Mouse (Mus musculus) kidney, postnatal 10 days (tissue): ENCODE data around the gene Vsig10.
"Not testable (repeated sequence)": the region's sequence is repeated elsewhere in the genome, so short reads cannot be mapped to it uniquely, and the experiment has no call there.

Experiments
- DNase-seq: peaks from one replicate; pipeline ENCODE4 v3.0.0; 2021; ENCODE audit warnings: mixed read lengths

The Vsig10 gene

DNA sequence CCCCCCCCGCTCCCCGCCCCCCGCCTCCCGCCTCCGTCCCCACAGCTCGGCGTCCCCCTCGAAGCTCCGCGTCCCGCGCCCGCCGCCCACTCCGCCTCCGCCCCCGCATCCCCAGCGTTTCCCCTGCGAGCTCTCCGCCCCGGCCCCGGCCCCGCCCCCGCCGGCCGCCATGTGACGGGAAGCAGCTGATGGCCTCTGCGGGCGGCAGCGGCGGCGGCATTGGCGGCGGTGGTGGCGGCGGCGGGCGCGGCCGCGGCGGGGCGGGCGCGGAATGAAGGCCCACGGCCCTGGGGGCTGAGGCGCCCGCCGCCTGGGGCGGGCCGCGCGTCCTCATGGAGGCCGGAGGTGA lies 38.2 kb downstream of the Vsig10 start, which contains the start of gene Wsb2:
Wsb2 (plus strand) TSS at position 176 of the 349 bp plus-strand sequence.
- peak; percentile 95 for DNase-seq

- peak; percentile 51 for DNase-seq
These were observed 38.8 kb downstream of the Vsig10 start for GRCm38 (mm10) chr5:117357478-117358247.

GRCm38 (mm10) chr5:117358248-117358630 lies 39.4 kb downstream of the Vsig10 start:
- no peak for DNase-seq

DNA sequence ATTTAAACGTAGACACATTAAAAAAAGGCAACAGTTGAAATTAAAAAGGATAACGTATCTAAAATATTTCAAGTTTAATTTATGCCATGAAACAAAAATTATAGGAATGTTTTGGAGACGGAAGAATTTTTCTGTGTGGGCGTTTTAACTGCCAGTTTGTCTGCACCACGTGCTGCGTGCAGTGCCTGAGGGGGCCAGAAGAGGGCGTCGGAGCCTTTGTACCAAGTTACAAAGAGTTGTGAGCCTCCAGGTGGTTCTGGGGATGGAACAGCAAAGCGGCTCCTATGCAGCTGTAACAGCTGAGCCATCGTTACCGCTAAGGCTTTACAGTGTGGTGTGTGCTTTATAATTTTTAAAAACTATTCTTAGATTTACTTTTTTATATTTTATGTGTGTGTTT lies 39.8 kb downstream of the Vsig10 start:
- DNase-seq, result peak; percentile 89

DNA sequence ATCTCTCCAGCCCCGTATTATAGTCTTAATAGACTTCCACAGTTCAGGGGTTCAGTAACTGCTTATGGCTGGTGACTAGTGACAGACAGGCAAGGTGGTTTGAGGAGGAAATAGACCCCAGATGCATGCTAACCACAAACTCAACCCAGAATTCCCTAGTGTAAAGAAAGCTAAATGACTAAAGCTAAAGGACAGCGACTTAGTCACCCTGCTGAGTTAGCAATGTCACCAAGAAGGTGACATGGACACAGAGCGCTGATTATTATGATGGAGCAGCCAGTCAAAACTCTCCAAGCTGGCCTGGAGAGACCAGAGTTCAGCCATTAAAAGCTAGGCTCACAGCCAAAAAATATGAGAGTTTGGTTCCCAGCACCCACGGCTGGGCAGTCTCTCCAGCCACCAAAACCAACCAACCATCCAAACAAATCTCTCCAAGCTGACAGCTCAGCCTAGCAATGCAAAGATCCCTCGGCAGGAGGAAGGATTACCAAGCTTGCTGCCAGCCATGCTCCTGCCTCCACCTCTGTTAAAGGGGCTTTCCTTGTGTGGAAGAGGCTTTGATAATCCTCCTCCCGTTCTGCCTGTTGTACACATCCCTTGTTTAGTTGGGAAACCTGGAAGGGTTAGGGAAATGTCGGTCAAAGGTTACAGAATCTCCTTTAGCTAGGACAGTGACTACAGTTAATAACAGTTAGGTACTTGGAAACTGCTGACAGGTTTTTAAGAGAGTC lies 40.8 kb downstream of the Vsig10 start:
- DNase-seq, result peak; percentile 46

DNA sequence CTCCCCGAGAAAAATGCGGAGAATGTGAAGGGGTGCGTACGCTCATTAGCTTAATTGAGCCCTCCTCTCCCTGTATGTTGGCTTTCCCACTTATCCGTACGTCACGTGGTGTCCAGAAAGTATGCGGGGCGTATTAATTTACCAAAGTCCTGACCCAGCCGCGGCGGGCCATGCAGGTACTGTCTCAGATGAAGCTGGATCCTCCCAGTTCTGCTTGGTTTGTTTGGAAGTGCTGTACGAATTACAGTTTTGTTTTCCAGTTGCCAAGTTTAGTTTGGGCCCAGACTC lies 41.3 kb downstream of the Vsig10 start:
- peak; percentile 68 for DNase-seq

GRCm38 (mm10) chr5:117360631-117361541 lies 42.0 kb downstream of the Vsig10 start:
- DNase-seq, result peak; percentile 63

DNA sequence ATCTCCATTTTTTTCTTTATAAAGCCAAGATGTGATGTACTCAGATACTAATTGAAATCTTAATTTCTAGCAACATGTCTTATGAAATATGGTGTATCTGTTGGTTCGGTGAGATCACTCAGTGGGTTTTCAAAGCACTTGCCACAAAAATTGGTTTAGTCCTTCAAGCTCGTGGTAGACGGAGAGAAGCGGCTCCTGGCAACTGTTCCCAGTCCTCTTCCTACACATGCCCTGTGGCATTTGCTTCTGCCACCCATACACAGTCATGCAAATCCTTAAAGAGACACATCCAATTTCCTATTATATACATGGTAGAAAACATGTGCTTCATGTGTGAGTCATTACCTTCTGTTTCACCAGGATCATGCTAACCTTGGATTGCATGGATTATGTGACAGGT lies 42.7 kb downstream of the Vsig10 start:
- DNase-seq, result no peak

- DNase-seq, result peak; percentile 63
These were observed 44.3 kb downstream of the Vsig10 start for GRCm38 (mm10) chr5:117363066-117363782.

DNA sequence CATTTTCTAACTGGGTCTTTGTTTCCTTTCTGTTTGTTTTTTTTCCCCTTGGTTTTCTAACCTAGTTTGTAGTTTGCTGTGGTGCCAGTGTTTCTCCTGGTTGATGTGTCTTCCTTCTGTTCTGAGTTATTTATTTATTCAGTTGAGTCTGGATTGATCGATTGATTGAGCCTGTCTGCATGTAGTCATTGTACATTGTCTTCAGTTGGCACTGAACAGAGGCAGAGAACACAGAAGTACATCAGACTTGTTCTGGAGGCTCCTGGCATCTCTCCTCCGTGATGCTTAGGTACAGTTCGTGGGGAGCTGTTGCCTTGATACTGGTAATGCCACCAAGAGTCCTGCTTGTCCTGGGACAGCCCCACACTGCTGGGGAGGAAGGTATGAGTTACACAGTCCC lies 45.9 kb downstream of the Vsig10 start:
- no peak for DNase-seq

- no peak for DNase-seq
These were observed 47.1 kb downstream of the Vsig10 start for GRCm38 (mm10) chr5:117365904-117366561.

DNA sequence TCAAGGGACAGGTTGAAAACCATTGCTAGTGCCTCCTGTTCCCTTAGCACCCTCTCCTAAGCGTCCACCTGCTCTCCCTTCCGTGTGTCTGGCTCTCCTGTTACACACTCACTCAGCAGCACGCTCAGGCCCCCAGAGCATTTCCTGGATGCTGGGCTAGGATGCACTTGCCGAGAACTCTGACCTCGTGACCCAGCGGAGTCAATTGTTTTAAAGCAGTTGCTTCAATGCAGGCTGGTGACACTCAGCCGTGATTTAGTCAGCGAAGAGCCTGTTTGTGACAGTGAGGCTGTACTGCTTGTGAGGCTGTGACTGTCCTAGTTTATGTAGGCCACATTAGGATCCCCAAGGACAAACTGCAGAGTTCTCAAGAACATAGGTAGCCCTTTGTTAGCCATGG lies 48.3 kb downstream of the Vsig10 start:
- peak; percentile 51 for DNase-seq

DNA sequence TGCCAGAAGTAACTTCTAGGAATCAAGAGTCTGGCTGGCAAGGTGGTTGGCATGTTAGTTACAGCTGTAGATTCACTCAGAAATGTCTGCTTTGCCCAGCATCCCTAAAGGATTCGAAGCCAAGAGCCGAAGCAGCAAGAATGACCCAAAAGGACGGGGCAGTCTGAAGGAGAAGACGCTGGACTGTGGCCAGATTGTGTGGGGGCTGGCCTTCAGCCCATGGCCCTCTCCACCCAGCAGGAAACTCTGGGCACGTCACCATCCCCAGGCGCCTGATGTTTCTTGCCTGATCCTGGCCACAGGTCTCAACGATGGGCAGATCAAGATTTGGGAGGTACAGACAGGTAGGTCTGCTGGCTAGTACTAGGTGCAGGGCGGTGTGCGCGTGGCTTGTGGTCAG lies 51.7 kb downstream of the Vsig10 start:
- peak; percentile 67 for DNase-seq

GRCm38 (mm10) chr5:117373418-117373817 lies 54.5 kb downstream of the Vsig10 start:
- DNase-seq, result no peak

GRCm38 (mm10) chr5:117374372-117375049 lies 55.6 kb downstream of the Vsig10 start:
- DNase-seq, result no peak

DNA sequence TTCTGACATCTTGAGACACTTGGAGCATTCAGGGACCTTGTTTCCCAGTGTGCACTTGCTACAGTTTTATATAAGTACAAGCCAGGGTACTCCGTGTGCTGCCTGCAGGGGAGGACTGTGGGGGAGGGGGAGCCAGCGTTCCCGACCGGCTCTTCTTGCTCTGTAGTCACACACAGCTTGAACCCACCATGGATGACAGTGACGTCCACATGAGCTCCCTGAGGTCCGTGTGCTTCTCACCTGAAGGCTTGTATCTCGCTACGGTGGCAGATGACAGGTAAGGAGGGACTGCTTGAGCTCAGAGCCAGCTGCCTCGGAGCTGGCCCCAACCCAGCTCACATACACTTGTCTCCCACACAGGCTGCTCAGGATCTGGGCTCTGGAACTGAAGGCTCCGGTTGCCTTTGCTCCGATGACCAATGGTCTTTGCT lies 57.5 kb downstream of the Vsig10 start:
- no peak for DNase-seq

DNA sequence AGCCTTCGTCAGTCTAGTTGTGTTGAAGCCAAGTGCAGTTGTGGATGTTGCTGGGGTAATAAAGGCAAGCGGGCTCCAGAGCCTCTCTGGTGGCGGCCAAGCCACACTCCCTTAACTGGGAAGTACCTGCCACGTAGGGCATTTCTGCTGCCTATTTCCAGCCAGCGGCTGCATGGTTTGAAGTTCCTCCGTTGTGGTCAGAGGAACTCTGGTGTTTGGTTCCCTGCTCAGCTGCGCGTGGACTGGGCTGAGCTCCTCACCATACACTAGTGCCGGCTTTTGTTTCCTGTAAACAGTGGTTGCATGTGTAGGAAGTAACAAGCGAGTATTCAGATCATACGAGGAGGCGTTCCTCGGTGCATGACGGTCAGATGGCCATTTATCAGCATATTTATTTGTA lies 58.8 kb downstream of the Vsig10 start:
- not testable (repeated sequence) for DNase-seq

DNA sequence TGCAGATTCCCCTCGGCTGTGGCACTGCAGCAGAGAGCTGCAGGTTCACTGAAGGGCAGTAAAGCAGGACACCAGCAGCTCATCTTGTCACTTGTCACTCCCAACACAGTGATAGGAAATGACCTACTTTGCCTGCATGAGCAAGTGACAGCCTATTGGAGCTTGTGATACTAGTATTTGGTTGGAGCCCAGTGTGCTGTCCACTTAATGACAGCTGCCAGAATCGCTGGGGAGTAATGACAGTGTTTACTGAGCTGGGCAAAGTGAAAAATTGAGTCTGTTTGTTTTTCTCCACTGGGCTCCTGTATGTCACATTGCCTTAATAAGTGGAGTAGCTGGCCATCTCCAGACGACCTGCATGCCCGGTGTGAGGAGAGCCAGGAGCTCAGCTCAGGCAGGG lies 61.3 kb downstream of the Vsig10 start:
- DNase-seq, result no peak

DNA sequence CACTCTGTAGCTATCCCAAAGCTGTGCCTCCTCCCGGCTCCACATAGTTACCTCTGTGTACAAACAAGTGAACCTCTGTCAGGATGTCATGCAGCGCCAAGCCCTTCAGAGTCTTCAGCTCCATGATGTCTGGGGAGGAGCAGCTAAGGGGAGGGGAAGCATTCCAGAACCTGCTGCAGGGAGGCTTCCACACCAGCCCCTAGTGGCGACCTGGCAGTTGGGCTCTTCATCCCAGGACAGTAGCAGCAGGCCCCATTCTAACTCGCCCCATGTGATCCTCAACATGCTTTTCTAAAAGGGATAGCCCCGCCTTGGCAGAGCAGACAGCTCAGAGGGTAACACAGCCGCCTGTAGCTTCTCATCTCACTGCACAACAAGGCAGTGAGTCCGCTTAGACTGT lies 62.9 kb downstream of the Vsig10 start:
- DNase-seq, result no peak

- no peak for DNase-seq
These were observed 64.3 kb downstream of the Vsig10 start for GRCm38 (mm10) chr5:117383198-117383597.

GRCm38 (mm10) chr5:117388296-117388751 lies 69.4 kb downstream of the Vsig10 start:
- DNase-seq, result peak; percentile 74
